Mouse (Mus musculus) kidney, adult 2 months (tissue): ENCODE results near the gene Plaur.

Source experiments
- CTCF ChIP-seq: fragments of 200-500 bp; conservative IDR thresholded peaks from 2 replicates; pipeline ENCODE4 v1.5.1; 2011; ENCODE audit warnings: low read depth, mild to moderate bottlenecking, control low read depth, low read length, moderate library complexity, mixed read lengths; ENCODE audit not compliant: insufficient read depth, insufficient read length
- POLR2A ChIP-seq: fragments of 200-500 bp; IDR thresholded peaks from one replicate; pipeline ENCODE4 v1.6.1; 2011; ENCODE audit warnings: low read depth, low read length, control low read depth

GRCm38 (mm10) chr7:24462388-24463319, at the start of gene Plaur:
- TF ChIP-seq CTCF (no peak), POLR2A (no peak)
